Mouse (Mus musculus) MEL (cell line): Measurements from ENCODE around the gene Macf1. TPM values are rescaled to one million over a fixed set of nuclear protein-coding genes. Genes with fewer than 3 reads are reported as not detected.

ENCODE experiments used
- DNase-seq: peaks from one replicate; pipeline ENCODE4 v3.0.0; 2011; ENCODE audit warnings: low read depth, low spot score
- H3K27ac ChIP-seq: 2 replicates; pipeline ENCODE4 v1.5.1; 2012; ENCODE audit warnings: low read depth, mild to moderate bottlenecking, control low read depth, low read length, moderate library complexity; ENCODE audit not compliant: control insufficient read depth
- H3K27me3 ChIP-seq, 2 experiments: fragments of 150-350 bp in 1 of 2; sonication (generic) in 1 of 2; 2 replicates each; pipeline ENCODE4 v1.6.1; 2012; ENCODE audit warnings: low read length in 2 of 2, mild to moderate bottlenecking in 2 of 2, improper control_type of control experiment in 1 of 2, moderate library complexity in 1 of 2; ENCODE audit not compliant: insufficient read depth in 2 of 2, control insufficient read depth in 1 of 2
- H3K36me3 ChIP-seq, 2 experiments: 2 replicates each; pipeline ENCODE4 v1.6.1; 2012 to 2014; ENCODE audit warnings: low read length in 2 of 2, improper control_type of control experiment in 1 of 2, inconsistent platforms in 1 of 2, mild to moderate bottlenecking in 1 of 2; ENCODE audit not compliant: insufficient read depth in 2 of 2, control insufficient read depth in 1 of 2
- H3K4me1 ChIP-seq, 2 experiments: fragments of 150-350 bp in 1 of 2; sonication (generic) in 1 of 2; 2 replicates each; pipeline ENCODE4 v1.6.1; 2012; ENCODE audit warnings: low read length in 2 of 2, improper control_type of control experiment in 1 of 2, mild to moderate bottlenecking in 1 of 2; ENCODE audit not compliant: insufficient read depth in 2 of 2, control insufficient read depth in 1 of 2
- H3K4me3 ChIP-seq, 2 experiments: fragments of 150-350 bp in 1 of 2; sonication (generic) in 1 of 2; 2 replicates each; pipeline ENCODE4 v1.5.1; 2012; ENCODE audit warnings: low read depth in 2 of 2, low read length in 2 of 2, mild to moderate bottlenecking in 2 of 2, moderate library complexity in 2 of 2, control low read depth in 1 of 2, improper control_type of control experiment in 1 of 2; ENCODE audit not compliant: control insufficient read depth in 1 of 2, insufficient read depth in 1 of 2
- H3K79me2 ChIP-seq: 2 replicates; pipeline ENCODE4 v1.6.1; 2012; ENCODE audit warnings: mild to moderate bottlenecking, low read length, moderate library complexity; ENCODE audit not compliant: control insufficient read depth, poor library complexity, insufficient read depth
- H3K9ac ChIP-seq: 2 replicates; pipeline ENCODE4 v1.6.1; 2012; ENCODE audit warnings: low read depth, mild to moderate bottlenecking, control low read depth, low read length, moderate library complexity; ENCODE audit not compliant: control insufficient read depth, poor library complexity, severe bottlenecking
- H3K9me3 ChIP-seq: fragments of 150-350 bp; sonication (generic); replicated peaks from 2 replicates; pipeline ENCODE4 v1.6.1; 2012; ENCODE audit warnings: mild to moderate bottlenecking, low read length, improper control_type of control experiment, moderate library complexity; ENCODE audit not compliant: insufficient read depth
- BHLHE40 ChIP-seq: IDR thresholded peaks from 2 replicates; pipeline ENCODE4 v1.6.1; 2012; ENCODE audit warnings: low read depth, mild to moderate bottlenecking, inconsistent platforms, low read length, improper control_type of control experiment, borderline replicate concordance
- CHD2 ChIP-seq: IDR thresholded peaks from 2 replicates; pipeline ENCODE4 v1.6.1; 2011; ENCODE audit warnings: low read length, improper control_type of control experiment
- CTCF ChIP-seq, 3 experiments: IDR thresholded peaks in 2 of 3; conservative IDR thresholded peaks in 1 of 3; 2 replicates each; pipeline ENCODE4 v1.5.1; 2011 to 2012; ENCODE audit warnings: low read length in 3 of 3, low read depth in 2 of 3, mild to moderate bottlenecking in 2 of 3, improper control_type of control experiment in 1 of 3, inconsistent platforms in 1 of 3, mixed read lengths in 1 of 3, moderate library complexity in 1 of 3; ENCODE audit not compliant: control insufficient read depth in 1 of 3, insufficient read depth in 1 of 3, poor library complexity in 1 of 3, severe bottlenecking in 1 of 3
- ELF1 ChIP-seq: IDR thresholded peaks from 2 replicates; pipeline ENCODE4 v1.6.1; 2014; ENCODE audit warnings: low read depth, mild to moderate bottlenecking, inconsistent platforms, low read length, improper control_type of control experiment, moderate library complexity
- EP300 ChIP-seq, 2 experiments: IDR thresholded peaks; 2 replicates each; pipeline ENCODE4 v1.6.1; 2011; ENCODE audit warnings: improper control_type of control experiment in 2 of 2, low read length in 2 of 2, low read depth in 1 of 2, mild to moderate bottlenecking in 1 of 2
- GATA1 ChIP-seq: IDR thresholded peaks from 2 replicates; pipeline ENCODE4 v1.6.1; 2011; ENCODE audit warnings: low read depth, low read length, improper control_type of control experiment
- MAFK ChIP-seq: IDR thresholded peaks from 2 replicates; pipeline ENCODE4 v1.6.1; 2011; ENCODE audit warnings: low read depth, mild to moderate bottlenecking, low read length, improper control_type of control experiment, borderline replicate concordance
- MAX ChIP-seq: IDR thresholded peaks from 2 replicates; pipeline ENCODE4 v1.6.1; 2011; ENCODE audit warnings: low read length, improper control_type of control experiment
- MXI1 ChIP-seq: IDR thresholded peaks from 2 replicates; pipeline ENCODE4 v1.6.1; 2011; ENCODE audit warnings: mild to moderate bottlenecking, low read depth, low read length, improper control_type of control experiment
- MYC ChIP-seq: IDR thresholded peaks from 2 replicates; pipeline ENCODE4 v1.6.1; 2011; ENCODE audit warnings: low read depth, mild to moderate bottlenecking, low read length, improper control_type of control experiment, moderate library complexity
- NRF1 ChIP-seq: IDR thresholded peaks from 2 replicates; pipeline ENCODE4 v1.6.1; 2014; ENCODE audit warnings: low read depth, mild to moderate bottlenecking, inconsistent platforms, low read length, improper control_type of control experiment, moderate library complexity; ENCODE audit not compliant: poor library complexity, insufficient read depth, severe bottlenecking
- POLR2AphosphoS2 ChIP-seq: IDR thresholded peaks from 2 replicates; pipeline ENCODE4 v1.6.1; 2011; ENCODE audit warnings: low read length, improper control_type of control experiment
- SIN3A ChIP-seq: IDR thresholded peaks from 2 replicates; pipeline ENCODE4 v1.6.1; 2012; ENCODE audit warnings: low read length, improper control_type of control experiment, inconsistent platforms
- SMC3 ChIP-seq: IDR thresholded peaks from 2 replicates; pipeline ENCODE4 v1.6.1; 2011; ENCODE audit warnings: low read depth, low read length, improper control_type of control experiment
- TAL1 ChIP-seq: IDR thresholded peaks from 2 replicates; pipeline ENCODE4 v1.6.1; 2012; ENCODE audit warnings: mild to moderate bottlenecking, inconsistent platforms, low read length, moderate library complexity, mixed read lengths
- TBP ChIP-seq: IDR thresholded peaks from 2 replicates; pipeline ENCODE4 v1.8.0; 2011; ENCODE audit warnings: low read depth, low read length, improper control_type of control experiment
- TCF12 ChIP-seq: IDR thresholded peaks from 2 replicates; pipeline ENCODE4 v1.6.1; 2014; ENCODE audit warnings: low read depth, mild to moderate bottlenecking, inconsistent platforms, low read length, improper control_type of control experiment, moderate library complexity
- UBTF ChIP-seq: IDR thresholded peaks from 2 replicates; pipeline ENCODE4 v1.6.1; 2012; ENCODE audit warnings: low read depth, mild to moderate bottlenecking, inconsistent platforms, low read length, improper control_type of control experiment, moderate library complexity, borderline replicate concordance; ENCODE audit not compliant: insufficient read depth
- USF1 ChIP-seq: IDR thresholded peaks from 2 replicates; pipeline ENCODE4 v1.6.1; 2014; ENCODE audit warnings: low read depth, mild to moderate bottlenecking, inconsistent platforms, low read length, improper control_type of control experiment, moderate library complexity
- USF2 ChIP-seq, 2 experiments: IDR thresholded peaks; 2 replicates each; pipeline ENCODE4 v1.6.1; 2011 to 2012; ENCODE audit warnings: improper control_type of control experiment in 2 of 2, low read length in 2 of 2, borderline replicate concordance in 1 of 2, inconsistent platforms in 1 of 2, low read depth in 1 of 2, mild to moderate bottlenecking in 1 of 2; ENCODE audit not compliant: insufficient read depth in 1 of 2
- ZMIZ1 ChIP-seq: IDR thresholded peaks from 2 replicates; pipeline ENCODE4 v1.6.1; 2012; ENCODE audit warnings: low read depth, mild to moderate bottlenecking, inconsistent platforms, low read length, improper control_type of control experiment, moderate library complexity
- ZNF384 ChIP-seq: IDR thresholded peaks from 2 replicates; pipeline ENCODE4 v1.6.1; 2012; ENCODE audit warnings: low read depth, mild to moderate bottlenecking, inconsistent platforms, low read length, improper control_type of control experiment
- polyA plus RNA-seq, 2 experiments: library from polyadenylated mRNA; stranded (reverse) in 1 of 2; unstranded in 1 of 2; fragments of >175 nt in 1 of 2; fragments of >200 nt in 1 of 2; gene quantifications; 2 replicates each; pipeline versions ENCODE4 v1.2.1 to v1.2.4; 2012; ENCODE audit warnings: low replicate concordance in 2 of 2, low read depth in 1 of 2; ENCODE audit not compliant: insufficient read length in 2 of 2, insufficient read depth in 1 of 2, missing spikeins in 1 of 2
- total RNA-seq: library from RNA; depleted of rRNA; stranded (reverse); fragments of 300-350 nt; gene quantifications from 2 replicates; pipeline ENCODE4 v1.2.3, GENCODE M21; 2012

Gene Macf1
- total and polyA plus RNA-seq, 3 experiments: 18.5 to 71.4 (median 60.8) TPM

- no peak overlapping the region for H3K9ac ChIP-seq
- no peaks in the 10 kb centered on the region for H3K9me3 ChIP-seq
- no peak for DNase-seq
- no peaks in the 10 kb centered on the region for H3K36me3 ChIP-seq
- no peak for TF ChIP-seq CTCF (IDR thresholded peaks at IDR 0.05 in 2 of 3, conservative IDR thresholded peaks at IDR 0.05 in 1 of 3; ENCODE audit: control insufficient read depth in 1 of 3, insufficient read depth in 1 of 3, low read depth in 2 of 3, low read length in 3 of 3, poor library complexity in 1 of 3, severe bottlenecking in 1 of 3)
- TF ChIP-seq TBP: no peak
- no peak for TF ChIP-seq EP300 (IDR thresholded peaks at IDR 0.05; ENCODE audit: low read depth in 1 of 2, low read length in 2 of 2)
- no peak for TF ChIP-seq NRF1
- no peak for TF ChIP-seq ZNF384
- no peak for TF ChIP-seq BHLHE40
- no peak for TF ChIP-seq MAFK
- no peak for TF ChIP-seq GATA1
- TF ChIP-seq SMC3: no peak
- TF ChIP-seq TCF12: no peak
- no peak for TF ChIP-seq MYC
- TF ChIP-seq ZMIZ1: no peak
- no peak for TF ChIP-seq USF2 (IDR thresholded peaks at IDR 0.05; ENCODE audit: borderline replicate concordance in 1 of 2, insufficient read depth in 1 of 2, low read depth in 1 of 2, low read length in 2 of 2)
- no peak for TF ChIP-seq UBTF
- no peak for TF ChIP-seq ELF1
- no peak for TF ChIP-seq POLR2AphosphoS2
- no peak for TF ChIP-seq CHD2
- peaks cover 4 to 5% of the 10 kb centered on the region in 2 experiments; a peak in 3 of 4 replicates for H3K27me3 ChIP-seq
- H3K4me3 ChIP-seq: no peak overlapping the region
- H3K27ac ChIP-seq: no peak overlapping the region
- no peaks in the 10 kb centered on the region for H3K4me1 ChIP-seq
- no peaks in the 10 kb centered on the region for H3K79me2 ChIP-seq
Measured at GRCm38 (mm10) chr4:123677060-123677804, 6.9 kb downstream of the Macf1 start.

- TF ChIP-seq TAL1 (no peak), MAX (no peak), MXI1 (no peak), USF1 (no peak), MAFK (no peak), TBP (no peak), SIN3A (no peak)
- no peak for DNase-seq
- H3K27me3 ChIP-seq: peaks cover 0 to 2% of the 10 kb centered on the region in 2 experiments; a peak in 1 of 4 replicates
- H3K4me1 ChIP-seq: peaks cover 3 to 9% of the 10 kb centered on the region in 2 experiments; a peak in 3 of 4 replicates
- no peak overlapping the region for H3K27ac ChIP-seq
- H3K9me3 ChIP-seq: no peaks in the 10 kb centered on the region
- H3K4me3 ChIP-seq: no peak overlapping the region
- H3K79me2 ChIP-seq: no peaks in the 10 kb centered on the region
- peaks cover 0 to 15% of the 10 kb centered on the region in 2 experiments; a peak in 2 of 4 replicates for H3K36me3 ChIP-seq
- no peak overlapping the region for H3K9ac ChIP-seq
Measured at GRCm38 (mm10) chr4:123670598-123670997, 13.6 kb downstream of the Macf1 start.
